Mouse (Mus musculus) lung, postnatal 0 days (tissue): Measurements from ENCODE around the gene Hexim1.

Source experiments
- CTCF ChIP-seq: IDR thresholded peaks from 2 replicates; pipeline ENCODE4 v1.5.1; 2016; ENCODE audit warnings: antibody characterized with exemption, mild to moderate bottlenecking
- EP300 ChIP-seq: IDR thresholded peaks from 2 replicates; pipeline ENCODE4 v1.6.1; 2016; ENCODE audit warnings: antibody characterized with exemption, mild to moderate bottlenecking, control low read depth

DNA sequence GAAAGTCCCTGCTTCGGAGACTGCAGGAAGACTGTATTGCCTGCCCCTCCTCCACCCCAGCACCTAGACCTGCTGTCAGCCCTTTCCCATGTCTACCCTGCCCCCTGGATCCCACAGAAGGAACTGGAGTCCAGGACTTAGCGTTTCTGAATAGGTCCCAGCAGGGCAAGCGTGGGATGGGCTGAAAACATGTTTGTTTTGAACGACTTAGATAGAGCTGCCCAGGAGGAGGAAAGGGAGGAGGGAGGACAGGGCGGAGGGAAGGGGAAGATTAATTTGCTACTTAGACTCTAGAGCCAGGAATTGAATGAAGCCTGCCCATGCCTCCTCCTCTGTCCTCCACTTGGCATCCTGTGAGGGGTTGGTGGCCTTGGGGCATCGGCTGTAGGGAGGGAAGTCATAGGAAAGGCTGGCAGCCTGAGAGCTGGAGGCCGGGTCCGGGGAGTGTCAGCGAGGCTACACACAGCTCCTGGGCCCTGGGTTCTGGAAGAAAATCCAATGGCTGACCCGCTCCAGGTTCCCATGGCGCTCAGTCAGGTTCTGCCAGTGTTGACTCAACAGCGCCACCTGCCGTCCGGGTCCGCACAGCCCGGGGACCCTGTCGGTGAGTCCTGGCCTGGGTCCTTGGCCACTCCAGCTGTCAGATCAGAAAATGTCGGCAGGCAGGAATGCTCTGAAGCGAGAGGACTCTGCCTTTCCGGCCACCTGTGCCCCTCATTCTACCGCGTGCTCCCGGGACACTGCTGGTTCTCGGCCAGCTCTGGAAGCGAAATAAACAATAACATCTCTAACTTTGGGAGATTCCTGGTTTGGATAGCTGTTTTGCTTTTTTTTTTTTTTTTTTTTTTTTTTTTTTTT lies 42.8 kb downstream of the Hexim1 start:
- TF ChIP-seq CTCF (peak; percentile 99), EP300 (no peak)
